Mouse (Mus musculus): ENCODE results near the gene Derl2.

Gene Derl2

DNA sequence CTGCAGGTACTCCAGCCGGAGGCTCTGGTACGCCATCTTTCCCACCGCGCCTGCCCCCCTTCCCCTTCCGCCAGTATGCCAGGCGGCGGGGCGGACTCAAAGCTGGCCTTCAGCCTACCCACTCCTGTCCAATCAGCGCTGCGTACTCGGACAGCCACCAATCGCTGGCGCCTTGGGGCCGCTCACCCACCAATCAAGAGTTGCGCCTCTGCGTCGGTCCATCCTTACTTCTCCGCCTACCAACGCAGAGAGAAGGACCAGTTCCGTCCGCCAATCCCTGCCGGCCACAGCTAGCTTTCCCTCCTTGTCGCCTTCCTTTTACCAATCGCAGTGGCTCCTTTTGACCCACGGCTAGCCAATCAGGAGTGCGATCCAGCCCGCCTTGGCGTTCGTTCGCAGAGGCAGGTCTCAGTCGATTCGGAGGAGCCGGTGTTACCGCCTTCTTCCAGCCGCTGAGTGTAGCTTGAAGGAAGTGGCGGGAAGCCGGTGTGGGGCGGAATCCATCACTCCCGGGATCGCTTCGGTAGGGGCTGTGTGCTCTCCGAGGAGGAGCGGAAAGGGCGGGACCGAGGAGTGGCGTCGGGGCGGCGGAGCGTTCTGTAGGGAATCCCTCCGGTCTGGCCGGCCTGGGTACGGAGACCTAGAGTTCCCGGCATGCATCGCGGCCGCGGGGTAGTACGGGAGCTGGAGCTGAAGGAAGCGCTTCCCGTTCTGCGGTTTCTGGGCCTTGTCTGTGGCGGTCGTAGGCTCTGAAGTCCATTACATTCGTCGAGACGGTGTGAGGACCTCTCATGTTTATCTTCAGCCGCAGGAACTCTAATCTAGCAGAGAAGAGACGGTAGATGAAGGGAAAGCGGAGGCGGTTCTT is at the start of gene Derl2, which contains the start of gene Mis12:
Gene Derl2, minus strand, starts transcription at position 641 of the 868 bp plus-strand sequence.
Gene Mis12, plus strand, starts transcription at position 411 of the 868 bp plus-strand sequence.
- peak; percentile 96 to 98 for DNase-seq (ENCODE audit: low spot score in 2 of 2)

DNA sequence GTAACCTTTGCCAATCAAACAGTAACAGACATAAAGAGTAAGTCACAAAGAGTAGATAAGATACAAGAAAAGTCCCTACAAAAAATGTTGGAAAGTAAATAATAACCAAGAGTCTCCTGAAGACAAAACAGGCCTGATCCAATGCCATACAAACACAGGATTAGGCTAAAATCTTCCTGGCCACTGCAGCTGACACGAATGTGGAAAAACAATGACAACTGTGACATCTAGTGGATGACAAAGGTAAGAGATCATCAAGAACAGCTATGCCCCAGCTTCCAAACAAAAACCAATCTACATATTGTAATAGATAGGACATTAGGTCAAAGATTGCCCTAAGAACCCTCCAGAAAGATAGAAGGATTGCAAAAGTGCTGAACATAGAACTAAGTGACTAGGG is 32.9 kb upstream of the Derl2 start:
- DNase-seq (ENCODE audit: low spot score in 2 of 2) = no peak

- DNase-seq (ENCODE audit: low spot score in 2 of 2) = no peak
Observed at GRCm38 (mm10) chr11:71039526-71040298, 20.1 kb upstream of the Derl2 start.

GRCm38 (mm10) chr11:71033163-71033761 is 13.6 kb upstream of the Derl2 start, which contains the start of gene 6330403K07Rik:
TSS of gene 6330403K07Rik (minus strand) at chr11:71033513.
- DNase-seq (ENCODE audit: low spot score in 2 of 2) = peak; percentile 28 to 32

GRCm38 (mm10) chr11:71032491-71033162 is 13.0 kb upstream of the Derl2 start:
- peak in 1 of 2 experiments; percentile 24 for DNase-seq (ENCODE audit: low spot score in 2 of 2)

DNA sequence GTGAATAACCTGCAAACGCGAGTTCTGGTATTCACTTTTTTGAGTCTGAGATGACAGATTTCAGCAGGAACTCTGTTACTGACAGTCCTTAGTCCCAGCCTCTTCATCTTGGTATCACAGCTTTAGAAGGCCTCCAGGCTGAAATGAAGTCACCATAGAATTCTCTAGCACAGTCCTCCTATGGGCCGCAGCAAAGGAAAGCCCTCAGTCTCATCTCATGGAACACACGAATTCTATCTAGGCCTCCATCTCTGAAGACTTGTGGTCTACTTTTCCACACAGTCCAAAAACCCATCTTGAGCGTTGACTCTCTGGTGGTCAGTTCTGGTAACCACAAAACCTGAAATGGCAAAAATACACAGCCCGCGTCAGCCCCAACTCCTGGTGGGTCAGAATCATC is 12.4 kb upstream of the Derl2 start:
- no peak for DNase-seq (ENCODE audit: low spot score in 2 of 2)

GRCm38 (mm10) chr11:71029403-71030118 is 9.9 kb upstream of the Derl2 start:
- no peak for DNase-seq (ENCODE audit: low spot score in 2 of 2)

DNA sequence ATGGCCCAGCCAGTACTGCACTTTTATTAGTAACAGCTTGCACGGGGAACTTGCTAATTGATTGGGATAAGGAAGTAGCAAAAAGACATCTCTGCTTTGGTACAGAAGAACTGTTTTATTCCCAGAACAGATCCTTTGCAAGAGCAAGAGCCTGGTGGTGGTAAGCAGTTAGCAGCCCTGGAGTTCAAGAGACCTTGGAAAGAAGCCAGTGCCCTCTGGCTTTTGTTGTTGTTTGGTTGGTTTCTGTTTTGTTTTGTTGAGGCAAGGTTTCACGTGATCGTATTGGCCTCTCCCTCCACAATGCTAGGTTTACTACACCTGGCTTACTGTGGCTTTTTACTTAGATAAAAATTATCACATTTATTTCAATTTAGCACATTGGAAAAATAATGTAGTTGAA is 8.6 kb upstream of the Derl2 start:
- no peak for DNase-seq (ENCODE audit: low spot score in 2 of 2)

- no peak for DNase-seq (ENCODE audit: low spot score in 2 of 2)
Observed at GRCm38 (mm10) chr11:71018416-71019200, 1.0 kb downstream of the Derl2 start.

DNA sequence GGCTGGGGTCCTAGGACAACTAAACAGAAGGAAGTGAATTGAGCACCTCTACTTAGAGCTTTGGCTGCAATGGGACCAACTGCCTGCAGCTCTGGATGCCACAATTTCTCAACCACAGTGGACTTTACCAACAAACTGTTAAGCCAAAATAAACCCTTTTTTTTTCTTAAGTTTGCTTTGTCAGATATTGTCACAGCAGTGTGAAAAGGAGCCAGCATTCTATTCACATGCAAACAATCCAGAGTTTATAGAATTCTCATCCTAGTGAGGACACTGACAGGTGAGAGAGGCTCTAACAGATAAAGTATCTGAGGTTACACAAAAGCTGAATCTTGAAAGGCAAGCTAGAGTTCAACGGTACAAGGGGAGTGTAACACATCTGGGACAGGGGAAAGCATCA is 2.6 kb downstream of the Derl2 start:
- DNase-seq (ENCODE audit: low spot score in 2 of 2) = no peak

- no peak for DNase-seq (ENCODE audit: low spot score in 2 of 2)
Observed at GRCm38 (mm10) chr11:71012743-71013142, 6.9 kb downstream of the Derl2 start.

DNA sequence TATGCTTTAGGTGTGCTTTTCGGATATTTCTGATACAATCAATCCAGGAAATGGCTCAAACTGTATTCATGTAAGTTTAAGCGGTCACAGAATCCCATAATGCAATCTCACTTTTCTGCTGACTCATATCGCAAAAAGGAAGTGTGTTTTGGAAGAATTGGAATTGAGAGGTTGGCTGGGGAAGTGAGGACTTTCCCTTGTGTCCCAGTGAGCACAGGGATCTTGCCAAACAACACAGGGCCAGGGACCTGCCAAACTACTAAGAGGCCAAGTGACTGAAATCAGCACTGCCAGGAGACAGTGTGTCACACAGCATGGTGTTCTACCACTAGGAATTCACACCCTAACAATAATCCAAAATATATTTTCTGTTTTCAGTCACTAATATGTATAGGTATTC is 11.3 kb downstream of the Derl2 start:
- DNase-seq (ENCODE audit: low spot score in 2 of 2) = no peak

DNA sequence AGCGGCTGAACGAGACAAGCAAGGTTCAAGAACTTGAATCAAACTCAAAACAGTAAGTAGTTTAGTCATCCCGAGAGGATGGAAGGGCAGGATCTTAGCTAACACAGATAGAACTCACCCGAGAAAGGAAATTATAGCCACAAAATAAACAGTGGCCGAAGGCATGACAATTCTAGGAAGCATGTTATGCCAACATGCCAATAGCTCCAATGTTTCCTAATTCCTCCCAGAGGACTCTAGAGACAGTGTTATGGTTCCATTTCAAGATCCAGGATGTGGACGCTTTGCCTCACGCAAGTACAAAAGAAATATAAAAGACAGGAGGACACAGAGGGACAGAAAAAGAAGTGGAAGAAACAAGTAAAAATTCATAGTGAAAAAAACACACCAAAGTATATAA is 11.8 kb downstream of the Derl2 start:
- no peak for DNase-seq (ENCODE audit: low spot score in 2 of 2)

DNA sequence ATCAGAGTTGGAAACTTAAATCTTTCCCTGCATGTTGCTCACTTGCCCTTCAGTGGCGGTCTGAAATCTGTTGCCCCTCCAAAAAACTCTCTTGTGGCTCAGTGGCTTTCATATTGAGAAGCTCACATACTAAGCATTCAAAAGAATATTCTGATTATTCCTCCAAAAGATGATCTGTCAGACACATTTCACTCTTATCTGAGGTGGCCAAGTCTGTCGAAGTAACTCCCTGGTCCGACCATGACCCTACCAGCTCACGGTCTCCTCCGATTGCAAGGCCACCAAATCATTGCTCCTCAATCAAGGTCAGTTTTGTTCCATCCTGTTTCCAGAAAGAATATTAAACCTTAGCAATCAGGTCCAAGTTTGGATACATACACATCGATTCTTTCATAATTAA is 12.6 kb downstream of the Derl2 start:
- no peak for DNase-seq (ENCODE audit: low spot score in 2 of 2)

- DNase-seq (ENCODE audit: low spot score in 2 of 2) = no peak
Observed at GRCm38 (mm10) chr11:71005046-71005445, 14.6 kb downstream of the Derl2 start.

DNA sequence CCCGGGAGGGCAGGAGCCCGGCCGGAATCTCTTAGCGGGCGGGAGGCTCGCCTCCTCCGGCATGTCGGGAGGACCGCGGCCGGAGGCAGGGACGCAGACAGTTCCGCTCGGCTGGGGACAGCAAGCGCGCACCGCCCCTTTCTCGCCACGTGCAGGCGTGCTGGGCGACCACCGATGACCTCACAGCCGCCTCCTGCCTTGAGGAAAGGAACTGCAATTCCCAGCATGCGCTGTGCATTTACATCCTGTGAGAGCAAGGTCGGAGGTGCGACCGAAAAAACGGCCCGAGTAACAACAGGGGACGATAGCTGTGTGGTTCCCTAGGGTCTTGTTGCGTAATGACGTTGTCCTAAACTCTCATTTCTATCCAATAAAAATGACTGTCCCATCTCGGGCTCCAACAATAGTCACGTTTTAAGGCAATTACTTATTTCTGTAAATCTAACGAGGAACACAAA is 15.3 kb downstream of the Derl2 start, which contains the start of gene Dhx33:
Gene Dhx33, minus strand, starts transcription at position 122 of the 458 bp plus-strand sequence.
- DNase-seq (ENCODE audit: low spot score in 2 of 2) = peak; percentile 95 to 97

- no peak for DNase-seq (ENCODE audit: low spot score in 2 of 2)
Observed at GRCm38 (mm10) chr11:71003611-71004315, 15.9 kb downstream of the Derl2 start.

DNA sequence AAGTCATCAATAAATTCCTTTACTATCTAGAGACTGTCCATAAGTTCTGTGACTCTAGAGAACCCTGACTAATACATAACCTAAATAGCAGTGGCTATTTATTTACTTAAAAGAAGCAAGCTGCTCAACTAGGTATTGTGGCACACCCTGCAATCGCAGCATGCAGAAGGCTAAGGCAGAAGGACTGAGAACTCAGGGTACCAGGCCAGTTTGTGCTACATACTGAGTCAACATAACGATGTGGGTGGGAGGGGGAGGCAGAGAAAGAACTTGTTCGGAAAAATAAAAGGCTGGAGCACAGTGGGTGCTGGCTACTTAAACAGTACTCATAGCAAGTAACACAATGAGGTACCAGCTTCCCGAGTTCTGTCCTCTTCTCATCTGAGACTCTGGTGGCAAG is 18.5 kb downstream of the Derl2 start:
- no peak for DNase-seq (ENCODE audit: low spot score in 2 of 2)

DNA sequence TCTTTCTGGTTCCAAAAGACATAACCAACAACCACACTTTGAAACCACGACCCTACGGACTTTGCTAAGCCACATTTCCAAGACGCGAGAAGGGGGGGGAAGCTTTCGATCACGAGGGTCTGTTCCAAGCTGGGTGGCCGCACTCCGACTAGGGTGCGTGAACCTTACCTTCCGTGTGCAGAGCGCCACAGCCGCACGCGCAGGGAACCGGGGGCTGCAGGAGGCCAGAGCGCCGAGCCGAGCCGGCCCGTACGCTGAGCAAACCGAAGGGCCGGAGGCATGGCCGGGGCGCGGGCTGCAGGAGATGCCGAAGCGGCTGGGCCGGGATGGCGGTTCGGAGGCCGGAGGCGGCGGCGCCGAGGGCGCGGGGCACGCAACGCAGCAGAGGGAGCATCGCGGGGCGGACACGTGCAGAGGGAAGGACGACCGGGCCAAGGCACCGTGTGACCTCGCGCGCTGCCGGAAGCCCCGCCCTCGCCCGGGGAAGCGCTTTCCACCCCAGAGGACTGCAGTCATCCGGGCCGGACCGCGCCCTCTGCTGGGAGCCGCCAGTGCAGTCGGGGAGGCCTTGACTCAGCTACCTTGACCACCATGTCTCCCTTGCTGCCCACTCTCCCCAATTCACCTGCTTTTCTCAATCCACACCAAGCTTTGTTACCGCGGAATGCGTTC is 36.9 kb downstream of the Derl2 start, which contains the start of gene C1qbp:
Gene C1qbp, minus strand, starts transcription at position 470 of the 672 bp plus-strand sequence.
- DNase-seq (ENCODE audit: low spot score in 2 of 2) = peak; percentile 87
